Mouse (Mus musculus) spleen, adult 2 months (tissue): ENCODE data around the gene Hist1h4a.

Source experiments
- CTCF ChIP-seq: fragments of 200-500 bp; IDR thresholded peaks from 2 replicates; pipeline ENCODE4 v1.5.1; 2011; ENCODE audit warnings: mild to moderate bottlenecking, inconsistent platforms; ENCODE audit not compliant: insufficient read depth, insufficient read length, insufficient replicate concordance; ENCODE audit errors: extremely low read depth
- POLR2A ChIP-seq: fragments of 200-500 bp; IDR thresholded peaks from 2 replicates; pipeline ENCODE4 v1.6.1; 2011; ENCODE audit warnings: low read depth, low read length, inconsistent platforms

DNA sequence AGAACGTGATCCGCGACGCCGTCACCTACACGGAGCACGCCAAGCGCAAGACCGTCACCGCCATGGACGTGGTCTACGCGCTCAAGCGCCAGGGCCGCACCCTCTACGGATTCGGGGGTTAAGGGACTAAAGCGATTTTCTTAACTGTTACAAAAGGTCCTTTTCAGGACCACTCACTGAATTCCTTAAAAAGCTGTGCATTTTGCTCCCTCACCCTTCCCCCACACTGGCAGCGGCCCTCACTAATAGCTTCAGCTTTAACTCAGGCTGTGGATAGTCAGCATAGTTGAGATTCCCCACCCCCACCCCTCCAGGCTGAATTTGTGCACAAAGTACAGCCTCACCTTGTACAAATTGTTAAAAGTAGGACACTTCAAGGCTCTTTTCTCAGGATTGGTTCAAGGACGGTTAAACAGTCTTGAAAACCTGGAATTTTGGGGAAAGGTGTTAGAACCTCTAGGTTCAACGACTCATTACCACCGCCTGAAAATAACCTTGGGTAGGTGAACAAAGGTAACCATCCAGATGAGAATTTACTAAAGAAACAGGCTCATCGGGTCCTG, 3.7 kb downstream of the Hist1h4a start:
- TF ChIP-seq CTCF (no peak), POLR2A (no peak)
